Mouse (Mus musculus): ENCODE data around the gene Rad1. TPM values are rescaled to one million over a fixed set of nuclear protein-coding genes. Genes with fewer than 3 reads are reported as not detected.
"Not testable (repeated sequence)": the region's sequence is repeated elsewhere in the genome, so short reads cannot be mapped to it uniquely, and the experiment has no call there.

Gene Rad1
- total RNA-seq, 1 experiment from 2014 or later, result 19.7 TPM

GRCm38 (mm10) chr15:10515166-10515565, 29.3 kb downstream of the Rad1 start:
- no peak for DNase-seq

- no peak for DNase-seq
Measured at GRCm38 (mm10) chr15:10525896-10526295, 40.1 kb downstream of the Rad1 start.

- DNase-seq, result no peak
Measured at GRCm38 (mm10) chr15:10531352-10531751, 45.5 kb downstream of the Rad1 start.

GRCm38 (mm10) chr15:10533361-10533760, 47.5 kb downstream of the Rad1 start:
- DNase-seq, result not testable (repeated sequence)

GRCm38 (mm10) chr15:10534591-10534990, 48.8 kb downstream of the Rad1 start:
- no peak for DNase-seq

- no peak for DNase-seq
Measured at GRCm38 (mm10) chr15:10535969-10536368, 50.2 kb downstream of the Rad1 start.

GRCm38 (mm10) chr15:10540271-10541088, 54.7 kb downstream of the Rad1 start:
- DNase-seq, result no peak

Other genes starting within 250 kb of the Rad1 start
- gene Gm21973, start 160.6 kb upstream of the Rad1 start, total RNA-seq (2021), result not detected in 2 replicates
- 1.9 and 3.9 TPM in 2 replicates for gene Agxt2, start 127.5 kb upstream of the Rad1 start, total RNA-seq (2021)
- 35.7 and 50.6 TPM in 2 replicates for gene Dnajc21, start 15.5 kb upstream of the Rad1 start, total RNA-seq (2021)
- gene Brix1, start 71 bp upstream of the Rad1 start, total RNA-seq (2021), result 42.7 and 45.6 TPM in 2 replicates
- gene Ttc23l, start 72.7 kb downstream of the Rad1 start, total RNA-seq (2021), result not detected in 2 replicates
- 23.6 and 25.7 TPM in 2 replicates for gene Rai14, start 228.6 kb downstream of the Rad1 start, total RNA-seq (2021)